Mouse (Mus musculus) small intestine, adult 2 months (tissue): Measurements from ENCODE around the gene Ovol2.

Source experiments
- CTCF ChIP-seq: fragments of 200-500 bp; IDR thresholded peaks from 2 replicates; pipeline ENCODE4 v1.5.1; 2012; ENCODE audit warnings: low read depth, mild to moderate bottlenecking, control low read depth, inconsistent platforms, low read length, moderate library complexity, mixed read lengths; ENCODE audit not compliant: insufficient replicate concordance, insufficient read length; ENCODE audit errors: extremely low read depth
- POLR2A ChIP-seq: fragments of 200-500 bp; IDR thresholded peaks from 2 replicates; pipeline ENCODE4 v1.6.1; 2012; ENCODE audit warnings: low read depth, mild to moderate bottlenecking, control low read depth, inconsistent platforms, low read length, moderate library complexity

DNA sequence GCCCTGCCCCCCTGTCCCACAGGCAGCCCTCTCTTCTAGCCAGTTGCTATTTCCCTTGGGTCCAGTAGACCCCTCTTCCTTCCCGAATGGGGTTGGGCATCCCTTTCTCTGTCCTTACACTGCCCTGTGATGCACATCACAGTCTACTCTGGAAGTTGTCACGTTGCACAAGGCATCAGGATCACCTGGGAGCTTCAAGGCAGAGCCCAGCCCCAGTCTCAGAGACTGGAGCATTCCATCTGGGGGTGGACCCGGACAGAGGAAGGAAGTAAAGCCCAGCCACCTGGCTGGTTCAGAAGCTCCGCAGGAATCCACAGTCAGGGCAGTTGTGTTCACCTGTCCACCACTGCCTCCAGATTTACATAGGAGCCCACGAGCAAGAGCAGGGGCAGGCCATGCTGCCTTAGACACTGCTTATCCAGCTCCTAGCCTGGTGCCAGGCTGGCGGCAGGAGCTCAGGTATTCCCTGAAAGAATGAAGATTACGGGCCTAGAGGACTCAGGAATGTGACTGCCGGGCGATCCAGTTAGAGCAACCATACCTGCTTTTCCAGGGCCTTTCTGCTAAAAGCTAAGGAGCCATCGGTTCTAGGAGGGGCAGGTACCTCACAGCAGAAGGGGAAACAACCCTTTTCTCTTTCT lies 43.2 kb upstream of the Ovol2 start:
- TF ChIP-seq CTCF (no peak), POLR2A (no peak)
